Mouse (Mus musculus): ENCODE data around the gene Casd1.

GRCm38 (mm10) chr6:4647351-4647750 lies 46.7 kb downstream of the Casd1 start:
- TF ChIP-seq CTCF (IDR thresholded peaks at IDR 0.05; ENCODE audit: extremely low read depth, insufficient read depth, insufficient read length, insufficient replicate concordance) (no peak), POLR2A (IDR thresholded peaks at IDR 0.05; ENCODE audit: low read depth, low read length) (no peak)
